Mouse (Mus musculus) thymus, postnatal 0 days (tissue): ENCODE measurements at regions not wholly inside any gene's neighbourhood (a gene's known extent, or its start where the extent isn't known, plus 50 kb on each side); places are given as distances from the start of the nearest gene placed in this dataset.

Experiments used
- DNase-seq: peaks from one replicate; pipeline ENCODE4 v3.0.0-alpha.2; 2015; ENCODE audit warnings: low spot score

GRCm38 (mm10) chr11:111273651-111274050, 207.7 kb downstream of the Kcnj2 start:
- DNase-seq = no peak

GRCm38 (mm10) chr11:111280769-111281168, 214.8 kb downstream of the Kcnj2 start:
- no peak for DNase-seq

- DNase-seq = no peak
Observed at GRCm38 (mm10) chr11:111281237-111282160, 215.5 kb downstream of the Kcnj2 start.

- DNase-seq = no peak
Observed at GRCm38 (mm10) chr11:111282283-111282682, 216.3 kb downstream of the Kcnj2 start.

- DNase-seq = no peak
Observed at GRCm38 (mm10) chr11:111290537-111290936, 224.6 kb downstream of the Kcnj2 start.

GRCm38 (mm10) chr11:111296309-111296721, 230.4 kb downstream of the Kcnj2 start:
- no peak for DNase-seq

GRCm38 (mm10) chr11:111312802-111313201, 246.8 kb downstream of the Kcnj2 start:
- DNase-seq = no peak

- no peak for DNase-seq
Observed at GRCm38 (mm10) chr11:111313566-111313965, 247.6 kb downstream of the Kcnj2 start.

- no peak for DNase-seq
Observed at GRCm38 (mm10) chr11:111321576-111321975, 255.6 kb downstream of the Kcnj2 start.

GRCm38 (mm10) chr11:111324453-111325010, 258.6 kb downstream of the Kcnj2 start:
- DNase-seq = no peak

GRCm38 (mm10) chr11:111326915-111327314, 261.0 kb downstream of the Kcnj2 start:
- DNase-seq = no peak

- no peak for DNase-seq
Observed at GRCm38 (mm10) chr11:111328258-111328657, 262.3 kb downstream of the Kcnj2 start.

- DNase-seq = no peak
Observed at GRCm38 (mm10) chr11:111331592-111331991, 265.6 kb downstream of the Kcnj2 start.

GRCm38 (mm10) chr11:111333021-111333420, 267.1 kb downstream of the Kcnj2 start:
- no peak for DNase-seq

- no peak for DNase-seq
Observed at GRCm38 (mm10) chr11:111347562-111347961, 281.6 kb downstream of the Kcnj2 start.

- DNase-seq = no peak
Observed at GRCm38 (mm10) chr11:111350028-111350427, 284.1 kb downstream of the Kcnj2 start.

GRCm38 (mm10) chr11:111363363-111363762, 297.4 kb downstream of the Kcnj2 start:
- DNase-seq = no peak

- DNase-seq = no peak
Observed at GRCm38 (mm10) chr11:111377165-111377564, 311.2 kb downstream of the Kcnj2 start.

- DNase-seq = no peak
Observed at GRCm38 (mm10) chr11:111379842-111380241, 313.9 kb downstream of the Kcnj2 start.

GRCm38 (mm10) chr11:111398706-111399105, 332.7 kb downstream of the Kcnj2 start:
- no peak for DNase-seq

GRCm38 (mm10) chr11:111409266-111409665, 343.3 kb downstream of the Kcnj2 start:
- no peak for DNase-seq

GRCm38 (mm10) chr11:111424871-111425270, 358.9 kb downstream of the Kcnj2 start:
- DNase-seq = no peak

- DNase-seq = no peak
Observed at GRCm38 (mm10) chr11:111426715-111427114, 360.8 kb downstream of the Kcnj2 start.
